Mouse (Mus musculus): Measurements from ENCODE around the gene Ccno.
"Not testable (repeated sequence)": the region's sequence is repeated elsewhere in the genome, so short reads cannot be mapped to it uniquely, and the experiment has no call there.

Ccno gene

DNA sequence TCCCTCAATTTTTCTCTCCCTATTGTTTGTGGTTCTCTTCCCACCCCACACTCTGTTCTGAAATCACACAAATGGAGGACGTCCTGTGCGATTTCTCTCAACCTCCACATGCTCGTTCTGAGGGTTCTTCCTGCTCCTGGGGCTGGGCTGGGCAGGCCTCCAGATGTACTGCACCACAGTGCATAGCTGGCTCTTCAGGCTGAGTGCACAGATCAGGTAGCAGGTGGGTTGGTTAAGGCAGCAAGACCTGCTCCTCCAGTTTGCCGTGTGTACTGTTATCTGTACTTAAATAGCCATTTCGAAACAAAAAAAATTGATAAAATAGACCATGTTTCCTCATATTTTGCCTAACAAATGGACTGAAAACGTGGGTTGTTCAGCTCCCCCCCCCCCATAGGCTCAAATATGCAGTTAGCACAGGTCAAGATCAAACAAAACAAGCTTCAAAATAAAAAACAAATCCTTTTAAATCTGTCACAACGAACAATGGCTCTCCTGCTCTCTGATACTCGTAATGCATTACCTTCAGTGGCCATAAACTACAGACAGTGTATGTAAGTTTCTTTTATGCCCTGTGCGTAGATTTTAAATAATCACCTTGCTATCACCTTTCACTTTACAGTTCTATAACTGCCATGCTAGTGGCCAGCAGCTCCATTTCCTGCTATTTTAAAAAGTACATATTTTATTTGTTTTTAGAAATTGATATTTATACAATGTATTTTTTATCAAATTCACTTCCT, 13.1 kb downstream of the Ccno start:
- no peak for DNase-seq (ENCODE audit: low read depth, low spot score)

DNA sequence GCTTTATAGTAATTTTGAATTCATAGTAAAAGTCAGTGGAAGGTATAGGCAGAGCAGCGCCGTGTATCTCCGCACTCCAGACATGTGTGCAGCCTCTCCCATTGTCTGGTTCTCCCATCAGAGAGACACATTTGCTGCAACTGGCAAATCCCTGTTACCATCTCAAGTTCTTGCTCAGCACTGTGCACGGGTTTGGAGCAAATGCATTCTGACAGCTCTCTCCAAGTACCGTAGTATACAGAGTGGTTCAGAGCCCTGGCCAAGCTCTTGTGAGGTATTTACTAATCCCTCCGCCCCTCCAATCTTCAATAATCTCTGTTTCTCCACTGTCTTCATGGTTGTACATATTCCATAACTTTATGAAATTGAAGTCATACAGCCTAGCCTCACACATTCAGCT, 25.1 kb downstream of the Ccno start:
- DNase-seq (ENCODE audit: low read depth, low spot score): no peak

DNA sequence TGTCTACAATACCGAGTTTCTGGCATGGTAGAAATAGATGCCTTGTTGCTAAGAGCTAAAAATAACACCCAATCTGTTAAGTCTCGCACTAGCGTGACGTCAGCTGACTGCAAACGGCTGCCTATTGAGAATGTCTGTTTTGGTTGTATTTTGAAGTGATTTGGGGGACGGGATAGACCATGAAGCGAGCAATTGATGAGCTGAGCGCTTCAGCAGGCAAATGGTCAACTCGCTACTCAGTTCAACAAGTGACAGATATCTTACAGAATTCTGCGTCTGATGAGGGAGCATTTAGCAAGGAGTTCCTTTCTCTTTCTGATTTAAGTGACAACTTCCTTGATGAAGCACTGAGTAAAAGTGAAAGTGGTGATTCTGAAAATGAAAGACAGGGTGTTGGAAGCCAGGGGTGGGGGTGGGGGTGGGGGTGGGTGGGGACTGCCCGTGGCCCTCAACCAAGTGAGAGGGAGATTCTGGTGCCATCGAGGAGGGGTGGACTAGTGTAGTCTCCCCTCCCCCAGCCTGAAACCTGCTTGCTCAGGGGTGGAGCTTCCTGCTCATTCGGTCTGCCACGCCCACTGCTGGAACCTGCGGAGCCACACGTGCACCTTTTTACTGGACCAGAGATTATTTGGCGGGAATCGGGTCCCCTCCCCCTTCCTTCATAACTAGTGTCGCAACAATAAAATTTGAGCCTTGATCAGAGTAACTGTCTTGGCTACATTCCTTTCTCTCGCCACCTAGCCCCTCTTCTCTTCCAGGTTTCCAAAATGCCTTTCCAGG, 25.8 kb downstream of the Ccno start:
- DNase-seq (ENCODE audit: low read depth, low spot score): not testable (repeated sequence)

DNA sequence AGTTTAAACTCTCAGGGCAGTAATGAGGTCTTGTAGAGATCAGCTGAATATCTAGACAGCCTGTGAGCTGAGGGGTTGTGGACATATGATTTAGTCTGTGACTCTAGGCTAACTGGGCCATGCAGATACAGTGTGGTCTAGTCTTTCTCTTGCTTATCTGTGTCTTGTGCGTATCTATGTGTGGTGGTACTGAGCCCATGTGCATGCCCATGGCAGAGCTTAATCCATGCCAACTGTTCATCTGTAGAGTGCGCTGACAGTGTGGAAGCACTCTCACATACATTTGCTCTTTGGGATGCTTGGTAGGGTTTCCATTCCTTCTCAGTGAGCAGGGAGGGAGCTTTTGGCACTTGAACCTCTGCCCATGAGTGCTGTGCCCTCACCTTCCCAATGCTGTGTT, 33.9 kb downstream of the Ccno start:
- no peak for DNase-seq (ENCODE audit: low read depth, low spot score)

DNA sequence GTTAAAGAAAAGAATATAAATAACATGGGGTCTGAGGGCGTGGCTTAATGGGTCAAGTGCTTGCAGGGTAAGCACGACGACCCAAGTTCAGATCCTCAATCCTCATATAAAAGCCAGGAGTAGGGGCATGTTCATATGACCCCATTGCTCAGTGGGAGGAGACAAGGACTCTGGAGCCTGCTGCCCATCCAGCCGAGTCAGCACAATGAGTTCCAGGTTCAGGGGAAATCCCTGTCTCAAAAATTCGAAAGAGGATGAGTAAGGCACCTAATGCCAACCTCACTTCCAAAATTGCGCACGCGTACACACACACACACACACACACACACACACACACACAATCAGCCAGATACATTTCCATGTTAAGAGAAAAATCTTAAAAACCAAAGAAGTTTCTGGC, 34.9 kb downstream of the Ccno start:
- no peak for DNase-seq (ENCODE audit: low read depth, low spot score)

DNA sequence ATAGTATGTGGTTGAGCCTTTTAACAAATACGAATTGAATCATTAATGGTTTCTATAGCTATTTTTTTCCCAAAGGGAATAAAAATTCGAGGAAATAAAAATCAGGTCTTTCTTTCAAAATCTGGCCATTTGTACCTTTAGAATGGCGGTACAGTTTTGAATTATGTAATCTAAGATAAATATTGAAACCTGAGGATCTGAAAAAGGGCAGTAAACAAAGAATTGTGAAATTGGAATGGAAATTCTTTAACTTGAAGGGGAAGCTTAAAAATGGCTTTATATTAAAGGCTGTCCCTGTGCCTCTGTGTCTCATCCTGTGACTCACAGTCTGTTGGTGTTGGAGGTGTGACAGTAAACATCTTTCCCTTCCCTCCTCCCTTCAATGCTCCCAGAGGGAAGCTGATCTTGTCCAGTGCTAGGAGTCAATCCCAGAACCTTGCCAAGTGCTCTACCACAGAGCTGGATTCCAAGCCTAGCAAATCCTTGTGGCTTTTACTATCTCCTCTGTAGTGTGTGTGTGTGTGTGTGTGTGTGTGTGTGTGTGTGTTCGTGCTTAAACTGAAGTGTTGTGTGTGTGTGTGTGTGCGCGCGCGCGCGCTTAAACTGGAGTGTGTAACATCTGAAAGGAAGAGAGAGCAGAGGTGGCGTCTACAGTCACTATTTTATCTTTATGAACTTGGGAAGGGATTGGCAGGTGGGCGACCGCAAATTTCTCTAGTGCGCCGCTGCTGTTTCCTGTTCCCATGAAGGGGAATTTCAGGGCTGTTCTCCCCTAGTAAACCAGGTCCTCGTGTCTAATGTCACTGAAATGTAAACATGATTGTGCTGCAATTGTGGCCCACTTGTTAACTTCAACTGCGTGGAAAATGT, 35.9 kb downstream of the Ccno start:
- DNase-seq (ENCODE audit: low read depth, low spot score): no peak

DNA sequence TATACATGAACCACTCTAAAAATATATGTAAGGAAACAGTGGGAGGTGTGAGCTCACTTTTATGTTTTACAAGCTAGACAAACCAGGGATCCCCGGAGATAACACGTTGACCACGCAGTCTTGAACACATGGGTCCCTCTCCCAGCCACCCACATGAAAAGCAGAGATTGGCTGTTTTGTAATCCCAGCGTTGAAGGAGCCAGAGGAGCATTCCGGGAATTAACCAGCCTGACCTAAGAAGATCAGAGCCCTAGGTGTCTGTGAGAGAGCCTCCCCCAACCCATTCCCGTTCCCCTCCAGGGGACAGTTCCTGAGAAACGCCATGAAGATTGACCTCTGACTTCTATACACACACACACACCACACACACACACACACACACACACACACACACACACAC, 43.7 kb downstream of the Ccno start:
- DNase-seq (ENCODE audit: low read depth, low spot score): peak; percentile 38

DNA sequence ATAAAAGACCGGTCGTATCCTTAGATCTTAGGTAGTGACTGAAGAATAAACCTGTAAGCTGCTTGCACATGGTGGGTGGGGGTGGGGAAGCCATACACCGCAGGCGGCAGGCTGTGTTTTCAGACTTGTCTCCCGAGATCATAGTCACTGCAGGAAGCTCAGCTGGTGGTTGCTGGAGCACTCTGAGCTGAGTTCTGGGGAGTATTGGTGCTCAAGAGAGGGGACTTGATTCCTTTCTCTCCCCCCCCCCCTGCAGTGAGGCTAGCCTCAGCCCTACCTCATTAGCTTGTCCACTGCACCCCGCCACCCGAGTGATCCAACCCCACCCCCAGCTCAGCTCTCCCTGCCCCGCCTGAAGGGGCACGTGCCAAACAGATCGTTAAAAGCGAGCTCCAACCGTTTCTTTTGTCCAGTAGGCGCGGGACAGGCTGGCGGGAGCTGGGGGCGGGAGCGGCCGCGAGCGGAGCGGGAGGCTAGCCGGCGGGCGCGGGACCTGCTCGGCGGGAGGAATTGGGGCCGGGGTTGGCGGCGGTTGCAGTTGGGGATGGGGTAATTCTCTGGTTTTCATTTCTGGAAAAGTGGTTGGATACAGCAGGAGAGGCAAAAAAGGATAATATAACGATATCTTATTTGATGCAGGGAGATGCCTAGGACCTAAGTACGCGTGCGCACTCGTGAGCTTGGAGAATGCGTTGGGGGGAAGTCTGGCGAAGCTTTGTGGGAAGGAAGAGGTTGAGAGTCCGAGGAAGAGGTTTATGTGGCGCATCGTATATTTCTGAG, 44.4 kb downstream of the Ccno start:
- DNase-seq (ENCODE audit: low read depth, low spot score): peak; percentile 43

DNA sequence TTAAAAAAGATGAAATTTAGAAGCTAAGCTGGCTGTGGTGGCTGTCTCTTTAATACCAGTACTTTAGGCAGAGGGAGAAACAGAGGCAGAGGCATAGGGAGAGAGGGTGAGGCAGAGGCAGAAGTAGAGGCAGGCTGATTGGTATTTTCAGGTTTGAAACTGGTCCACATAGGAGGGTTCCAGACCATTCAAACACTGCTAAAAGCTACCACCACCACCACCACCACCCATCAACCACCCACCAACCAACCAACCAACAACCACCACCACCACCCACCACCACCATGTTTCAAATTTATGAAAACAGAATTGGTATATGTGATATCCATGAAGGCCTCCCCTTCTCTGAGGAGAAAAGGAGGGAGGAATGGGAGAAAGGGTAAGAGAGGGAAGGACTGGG, 45.2 kb downstream of the Ccno start:
- DNase-seq (ENCODE audit: low read depth, low spot score): no peak

DNA sequence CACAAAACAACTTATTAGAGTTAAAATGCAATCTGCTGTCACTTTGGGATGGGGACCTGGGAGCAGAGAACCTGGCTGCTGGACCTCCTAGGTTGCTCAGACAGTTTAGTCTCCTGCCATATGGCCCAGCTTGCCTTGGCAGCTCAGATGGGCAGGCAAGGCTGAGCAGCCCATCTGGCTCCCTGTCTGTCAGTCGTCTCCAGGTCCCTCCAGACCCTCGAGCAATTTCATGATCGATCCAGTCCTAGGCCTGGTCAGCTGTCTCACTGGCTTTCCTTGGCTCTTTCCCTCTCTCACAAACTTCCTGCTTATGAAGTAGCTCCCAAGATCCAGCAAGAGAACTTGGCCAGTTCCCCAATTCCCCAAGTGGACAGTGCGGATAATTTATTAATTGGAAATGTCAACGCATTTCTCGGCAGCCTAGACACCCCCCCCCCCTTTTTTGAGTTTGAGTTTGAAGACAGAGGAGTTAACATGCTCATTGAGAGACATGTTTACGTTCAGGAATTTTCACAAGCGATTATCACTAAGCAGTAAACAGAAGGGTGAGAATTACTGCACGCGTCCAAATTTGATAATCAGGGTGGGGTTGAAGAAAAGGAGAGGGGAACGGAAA, 46.8 kb downstream of the Ccno start:
- DNase-seq (ENCODE audit: low read depth, low spot score): no peak

DNA sequence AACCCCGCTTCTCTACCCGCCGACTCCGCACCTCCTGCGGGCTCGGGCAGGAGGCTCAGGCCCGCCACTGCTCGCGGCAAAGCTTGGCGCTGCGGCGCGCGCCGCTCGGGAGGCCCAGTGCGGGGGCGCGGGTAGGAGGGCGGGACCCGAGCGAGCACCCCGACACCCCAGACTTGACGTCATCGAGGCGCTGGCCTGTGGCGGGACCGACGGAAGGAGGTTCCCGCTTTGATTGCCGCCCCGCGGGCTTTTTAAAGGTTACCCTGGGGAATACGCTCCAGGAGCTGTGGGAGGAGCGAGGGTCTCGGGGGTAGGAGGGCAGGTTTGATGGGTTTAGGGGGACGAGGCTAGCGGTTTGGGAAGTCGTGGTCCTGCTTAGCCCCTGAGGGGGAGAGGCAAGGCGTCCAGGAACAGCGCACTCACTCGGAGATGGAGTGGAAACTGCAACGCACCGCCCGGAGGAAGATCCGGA, 47.4 kb downstream of the Ccno start, which contains the start of gene Cdc20b:
TSS of gene Cdc20b (plus strand) at position 162 of the 472 bp plus-strand sequence.
- DNase-seq (ENCODE audit: low read depth, low spot score): peak; percentile 19

DNA sequence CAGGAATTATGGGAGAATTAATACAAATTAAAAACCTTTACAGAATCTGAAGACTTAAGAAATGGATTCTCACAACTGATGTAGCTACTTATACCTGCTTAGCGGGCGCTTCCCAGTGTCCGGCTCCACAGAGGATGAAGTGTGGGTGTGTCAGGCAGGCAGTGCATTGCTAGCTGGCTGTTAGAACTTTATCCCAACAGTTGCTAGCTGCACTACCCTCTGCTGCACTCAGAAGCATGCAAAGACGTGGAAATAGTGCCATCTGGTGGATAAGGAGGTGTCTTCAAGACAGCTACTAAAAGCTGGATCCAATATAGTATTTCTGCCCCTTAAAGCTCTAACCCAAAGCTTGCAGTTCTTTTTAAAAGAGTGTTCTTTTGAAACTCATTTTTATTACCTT, 48.2 kb downstream of the Ccno start:
- peak; percentile 86 for DNase-seq (ENCODE audit: low read depth, low spot score)
